Mouse (Mus musculus): ENCODE measurements around the gene Cd247.

Gene Cd247

GRCm38 (mm10) chr1:165909471-165909870, 121.0 kb downstream of the Cd247 start:
- DNase-seq (ENCODE audit: low spot score): no peak

GRCm38 (mm10) chr1:165913720-165914415, 125.4 kb downstream of the Cd247 start:
- no peak for DNase-seq (ENCODE audit: low spot score)

GRCm38 (mm10) chr1:165914416-165914801, 125.9 kb downstream of the Cd247 start:
- DNase-seq (ENCODE audit: low spot score): no peak

GRCm38 (mm10) chr1:165921026-165921425, 132.5 kb downstream of the Cd247 start:
- no peak for DNase-seq (ENCODE audit: low spot score)

- peak; percentile 42 for DNase-seq (ENCODE audit: low spot score)
These were observed 134.0 kb downstream of the Cd247 start for GRCm38 (mm10) chr1:165922488-165922887.

GRCm38 (mm10) chr1:165925207-165925606, 136.7 kb downstream of the Cd247 start:
- no peak for DNase-seq (ENCODE audit: low spot score)

Data from MN1 (cell line).